Mouse (Mus musculus): ENCODE measurements around the gene Psmb2. TPM values are rescaled to one million over a fixed set of nuclear protein-coding genes. Genes with fewer than 3 reads are reported as not detected.
A peak's percentile ranks its signal among the peaks of the same experiment; 100 is the strongest.

Gene Psmb2
- total and polyA plus RNA-seq, 3 experiments, result 179 to 269 (median 199) TPM

DNA sequence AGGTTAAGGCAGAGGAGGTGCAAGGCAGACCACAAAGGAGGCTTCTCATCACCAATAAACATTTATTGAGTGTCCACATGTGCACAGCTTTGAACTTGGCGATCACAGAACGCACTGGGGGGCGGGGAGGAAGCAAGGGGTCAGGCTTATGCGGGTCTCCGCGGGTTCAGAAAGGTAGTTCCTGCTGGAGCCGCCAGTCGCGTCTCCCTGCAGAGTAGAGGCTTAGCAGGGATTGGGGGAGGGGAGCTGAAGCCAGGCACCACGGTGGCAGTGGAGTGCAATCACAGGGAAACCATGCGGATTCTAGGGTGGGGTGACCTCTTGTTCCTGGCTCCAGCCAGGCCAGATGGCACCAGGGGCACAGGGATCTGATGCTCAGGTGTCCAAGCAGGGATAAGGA, 66.3 kb downstream of the Psmb2 start:
- peaks cover 3% of the 10 kb centered on the region; the same call in 1 of the 2 replicates for H3K27me3 ChIP-seq (ENCODE audit: insufficient read depth, low read length)
- H3K4me1 ChIP-seq (ENCODE audit: insufficient read depth, low read depth, low read length), result peaks cover 51% of the 10 kb centered on the region
- H3K9me3 ChIP-seq (replicated peaks), result no peaks in the 10 kb centered on the region
- TF ChIP-seq POLR2AphosphoS5 (IDR thresholded peaks at IDR 0.05; ENCODE audit: insufficient replicate concordance, low read depth, low read length), result no peak
- no peak for TF ChIP-seq CTCF (IDR thresholded peaks at IDR 0.05; ENCODE audit: low read depth, low read length)
- TF ChIP-seq GATA1 (IDR thresholded peaks at IDR 0.05; ENCODE audit: borderline replicate concordance, low read length), result no peak
- TF ChIP-seq TAL1 (conservative IDR thresholded peaks at IDR 0.05; ENCODE audit: low read depth, low read length), result no peak
- no peak for TF ChIP-seq GATA2 (IDR thresholded peaks at IDR 0.05; ENCODE audit: borderline replicate concordance, low read depth, low read length)
- DNase-seq (ENCODE audit: low spot score), result no peak
- no peak for ATAC-seq (ENCODE audit: extremely low read depth, insufficient number of reproducible peaks, low FRiP score, poor library complexity, severe bottlenecking)
- H3K36me3 ChIP-seq (replicated peaks), result peaks cover 57% of the 10 kb centered on the region
- H3K4me3 ChIP-seq (ENCODE audit: low read depth, low read length), result no peak overlapping the region

- no peak for ATAC-seq (ENCODE audit: extremely low read depth, insufficient number of reproducible peaks, low FRiP score, poor library complexity, severe bottlenecking)
These were observed 67.4 kb downstream of the Psmb2 start for GRCm38 (mm10) chr4:126744831-126745230.

DNA sequence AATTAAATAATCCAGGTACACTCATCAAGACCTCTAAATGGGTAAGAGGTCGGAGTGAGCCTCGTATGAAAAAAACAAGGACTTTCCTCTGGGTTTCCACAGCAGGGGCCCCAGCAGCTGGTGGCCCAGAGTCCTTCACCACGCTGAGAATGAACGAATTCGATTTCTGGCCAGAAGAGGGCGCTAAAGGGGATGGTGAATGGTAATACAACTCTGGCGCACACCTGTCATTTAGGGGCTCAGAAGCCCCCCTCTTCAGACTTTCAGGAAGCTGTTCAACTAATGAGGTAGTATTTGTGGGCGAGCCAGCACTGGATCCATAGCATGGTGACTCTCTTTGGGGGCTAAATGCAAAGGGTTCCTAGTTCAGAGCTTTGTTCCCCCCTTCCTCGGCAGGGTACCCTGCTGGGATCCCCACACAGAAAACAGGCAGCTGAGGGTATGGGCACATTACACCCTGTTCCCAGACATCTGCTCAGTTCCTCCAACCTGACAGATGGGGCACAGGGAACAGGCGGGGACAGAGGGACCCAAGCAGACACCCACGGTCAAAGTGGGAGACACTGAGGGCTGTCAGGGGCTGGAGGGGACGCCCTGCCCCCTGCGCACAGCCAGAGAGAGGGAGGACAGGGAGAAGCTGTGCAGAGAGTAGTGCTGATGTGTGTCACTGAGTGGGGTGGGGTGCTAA, 68.2 kb downstream of the Psmb2 start:
- Histone ChIP-seq H3K9me3 (replicated peaks) (no peaks in the 10 kb centered on the region), H3K27me3 (ENCODE audit: insufficient read depth, low read length) (no peaks in the 10 kb centered on the region), H3K36me3 (replicated peaks) (peaks cover 76% of the 10 kb centered on the region), H3K4me3 (ENCODE audit: low read depth, low read length) (no peak overlapping the region), H3K4me1 (ENCODE audit: insufficient read depth, low read depth, low read length) (peaks cover 70% of the 10 kb centered on the region)
- TF ChIP-seq GATA1 (IDR thresholded peaks at IDR 0.05; ENCODE audit: borderline replicate concordance, low read length) (no peak), CTCF (IDR thresholded peaks at IDR 0.05; ENCODE audit: low read depth, low read length) (peak; percentile 20; the same call in 1 of the 2 replicates), POLR2AphosphoS5 (IDR thresholded peaks at IDR 0.05; ENCODE audit: insufficient replicate concordance, low read depth, low read length) (no peak), GATA2 (IDR thresholded peaks at IDR 0.05; ENCODE audit: borderline replicate concordance, low read depth, low read length) (no peak), TAL1 (conservative IDR thresholded peaks at IDR 0.05; ENCODE audit: low read depth, low read length) (no peak)
- ATAC-seq (ENCODE audit: extremely low read depth, insufficient number of reproducible peaks, low FRiP score, poor library complexity, severe bottlenecking), result no peak
- DNase-seq (ENCODE audit: low spot score), result peak; percentile 42

More at GRCm38 (mm10) chr4:126744831-126745230, 67.4 kb downstream of the Psmb2 start:
- H3K4me1 ChIP-seq (ENCODE audit: insufficient read depth, low read depth, low read length), result peaks cover 62% of the 10 kb centered on the region
- no peak for DNase-seq (ENCODE audit: low spot score)
- no peaks in the 10 kb centered on the region for H3K9me3 ChIP-seq (replicated peaks)
- H3K27me3 ChIP-seq (ENCODE audit: insufficient read depth, low read length), result no peaks in the 10 kb centered on the region
- H3K4me3 ChIP-seq (ENCODE audit: low read depth, low read length), result no peak overlapping the region; the same call in 1 of the 2 replicates
- TF ChIP-seq CTCF (IDR thresholded peaks at IDR 0.05; ENCODE audit: low read depth, low read length), result no peak
- no peak for TF ChIP-seq POLR2AphosphoS5 (IDR thresholded peaks at IDR 0.05; ENCODE audit: insufficient replicate concordance, low read depth, low read length)
- no peak for TF ChIP-seq GATA2 (IDR thresholded peaks at IDR 0.05; ENCODE audit: borderline replicate concordance, low read depth, low read length)
- TF ChIP-seq GATA1 (IDR thresholded peaks at IDR 0.05; ENCODE audit: borderline replicate concordance, low read length), result no peak
- TF ChIP-seq TAL1 (conservative IDR thresholded peaks at IDR 0.05; ENCODE audit: low read depth, low read length), result no peak
- H3K36me3 ChIP-seq (replicated peaks), result peaks cover 68% of the 10 kb centered on the region

DNA sequence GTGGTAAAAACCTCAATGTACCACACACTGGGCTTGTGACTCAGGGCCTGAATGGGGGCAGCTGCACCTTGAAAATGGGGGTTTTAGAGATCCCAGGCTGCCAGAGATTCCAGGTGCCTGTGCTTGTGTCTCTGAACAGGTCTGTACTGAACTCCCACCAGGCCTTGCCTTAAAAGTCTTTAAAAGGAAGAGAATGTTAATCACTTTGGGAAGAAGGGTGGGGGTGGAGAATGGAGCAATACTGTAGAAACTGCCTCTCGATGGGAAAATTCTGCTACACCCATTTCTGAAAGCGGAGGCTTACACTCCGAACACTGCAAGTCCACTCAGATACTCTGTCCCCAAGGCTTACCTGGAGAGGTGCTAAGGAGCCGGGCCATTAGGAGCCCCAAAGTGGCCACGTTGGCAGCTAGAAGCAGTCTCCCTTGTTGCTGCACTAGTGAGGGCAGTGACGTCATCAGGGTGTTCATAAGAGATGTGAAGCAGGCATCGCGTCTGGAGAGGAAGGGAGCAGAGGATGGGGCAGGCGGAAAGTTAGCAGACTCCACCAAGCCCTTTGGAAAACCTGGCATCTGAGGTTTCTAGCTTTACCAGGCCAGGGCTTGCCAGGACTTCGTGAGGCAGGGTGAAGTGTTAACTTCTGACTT, 68.9 kb downstream of the Psmb2 start:
- Histone ChIP-seq H3K27me3 (ENCODE audit: insufficient read depth, low read length) (no peaks in the 10 kb centered on the region), H3K36me3 (replicated peaks) (peaks cover 83% of the 10 kb centered on the region), H3K9me3 (replicated peaks) (no peaks in the 10 kb centered on the region), H3K4me3 (ENCODE audit: low read depth, low read length) (no peak overlapping the region; the same call in 1 of the 2 replicates), H3K4me1 (ENCODE audit: insufficient read depth, low read depth, low read length) (peaks cover 77% of the 10 kb centered on the region)
- TF ChIP-seq GATA1 (IDR thresholded peaks at IDR 0.05; ENCODE audit: borderline replicate concordance, low read length) (no peak), POLR2AphosphoS5 (IDR thresholded peaks at IDR 0.05; ENCODE audit: insufficient replicate concordance, low read depth, low read length) (no peak), CTCF (IDR thresholded peaks at IDR 0.05; ENCODE audit: low read depth, low read length) (no peak), TAL1 (conservative IDR thresholded peaks at IDR 0.05; ENCODE audit: low read depth, low read length) (no peak), GATA2 (IDR thresholded peaks at IDR 0.05; ENCODE audit: borderline replicate concordance, low read depth, low read length) (no peak)
- no peak for ATAC-seq (ENCODE audit: extremely low read depth, insufficient number of reproducible peaks, low FRiP score, poor library complexity, severe bottlenecking)
- no peak for DNase-seq (ENCODE audit: low spot score)

DNA sequence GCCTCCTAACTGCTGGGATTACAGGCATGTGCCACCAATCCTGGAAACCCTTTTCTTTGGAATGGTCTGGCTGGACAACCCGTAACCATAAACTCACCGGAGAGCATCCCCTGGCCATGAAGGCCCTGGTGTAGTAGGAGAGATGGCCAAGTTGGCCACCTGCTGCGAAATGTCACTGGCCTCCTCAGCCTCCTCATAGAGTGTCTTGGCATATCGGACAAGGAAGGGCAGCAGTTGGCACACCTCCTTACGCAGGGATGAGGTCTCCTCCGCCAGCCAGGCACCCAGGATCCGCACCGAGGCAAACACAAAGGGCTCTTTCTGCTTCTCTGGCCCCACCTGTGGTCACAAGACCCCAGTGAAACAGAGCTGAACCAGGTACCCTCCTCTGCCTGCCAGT, 71.0 kb downstream of the Psmb2 start:
- DNase-seq (ENCODE audit: low spot score), result no peak
- Histone ChIP-seq H3K27me3 (ENCODE audit: insufficient read depth, low read length) (no peaks in the 10 kb centered on the region), H3K9me3 (replicated peaks) (no peaks in the 10 kb centered on the region), H3K36me3 (replicated peaks) (peaks cover 88% of the 10 kb centered on the region), H3K4me3 (ENCODE audit: low read depth, low read length) (peak overlapping the region; percentile 18; the same call in 1 of the 2 replicates), H3K4me1 (ENCODE audit: insufficient read depth, low read depth, low read length) (peaks cover 89% of the 10 kb centered on the region)
- no peak for TF ChIP-seq CTCF (IDR thresholded peaks at IDR 0.05; ENCODE audit: low read depth, low read length)
- TF ChIP-seq GATA2 (IDR thresholded peaks at IDR 0.05; ENCODE audit: borderline replicate concordance, low read depth, low read length), result no peak
- TF ChIP-seq TAL1 (conservative IDR thresholded peaks at IDR 0.05; ENCODE audit: low read depth, low read length), result no peak
- no peak for TF ChIP-seq GATA1 (IDR thresholded peaks at IDR 0.05; ENCODE audit: borderline replicate concordance, low read length)
- TF ChIP-seq POLR2AphosphoS5 (IDR thresholded peaks at IDR 0.05; ENCODE audit: insufficient replicate concordance, low read depth, low read length), result no peak
- ATAC-seq (ENCODE audit: extremely low read depth, insufficient number of reproducible peaks, low FRiP score, poor library complexity, severe bottlenecking), result no peak

DNA sequence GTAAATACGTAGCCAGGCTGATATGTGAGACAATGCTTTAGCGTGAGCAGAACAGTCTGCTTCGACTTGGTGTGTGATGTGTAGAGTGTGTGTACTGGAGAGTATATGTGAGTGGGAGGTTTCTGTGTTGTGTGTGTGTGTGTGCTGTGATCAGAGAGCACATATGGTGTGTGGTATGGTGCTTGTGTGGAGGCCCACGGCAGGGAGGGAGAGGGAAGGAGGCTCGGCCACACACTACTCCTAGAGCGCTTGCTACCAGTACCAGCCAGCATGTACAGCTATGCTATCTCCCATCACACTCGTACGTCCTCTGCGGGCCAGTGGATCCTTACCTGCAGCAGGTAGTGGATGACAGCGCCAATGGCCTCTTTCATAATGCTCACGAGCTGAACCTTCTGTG, 72.1 kb downstream of the Psmb2 start:
- H3K4me1 ChIP-seq (ENCODE audit: insufficient read depth, low read depth, low read length), result peaks cover 86% of the 10 kb centered on the region
- H3K36me3 ChIP-seq (replicated peaks), result peaks cover 76% of the 10 kb centered on the region
- no peaks in the 10 kb centered on the region for H3K9me3 ChIP-seq (replicated peaks)
- H3K4me3 ChIP-seq (ENCODE audit: low read depth, low read length), result peak overlapping the region; percentile 38; the same call in 1 of the 2 replicates
- ATAC-seq (ENCODE audit: extremely low read depth, insufficient number of reproducible peaks, low FRiP score, poor library complexity, severe bottlenecking) (no peak), DNase-seq (ENCODE audit: low spot score) (no peak)
- no peaks in the 10 kb centered on the region for H3K27me3 ChIP-seq (ENCODE audit: insufficient read depth, low read length)
- TF ChIP-seq POLR2AphosphoS5 (IDR thresholded peaks at IDR 0.05; ENCODE audit: insufficient replicate concordance, low read depth, low read length), result no peak
- no peak for TF ChIP-seq CTCF (IDR thresholded peaks at IDR 0.05; ENCODE audit: low read depth, low read length)
- no peak for TF ChIP-seq GATA1 (IDR thresholded peaks at IDR 0.05; ENCODE audit: borderline replicate concordance, low read length)
- TF ChIP-seq GATA2 (IDR thresholded peaks at IDR 0.05; ENCODE audit: borderline replicate concordance, low read depth, low read length), result no peak
- TF ChIP-seq TAL1 (conservative IDR thresholded peaks at IDR 0.05; ENCODE audit: low read depth, low read length), result no peak

Data from G1E (cell line).